Mouse (Mus musculus) ES-Bruce4 (cell line): ENCODE results near the gene Cyp4f40. TPM values are rescaled to one million over a fixed set of nuclear protein-coding genes. Genes with fewer than 3 reads are reported as not detected.
"Not testable (repeated sequence)": the region's sequence is repeated elsewhere in the genome, so short reads cannot be mapped to it uniquely, and the experiment has no call there.

Source experiments
- H3K27ac ChIP-seq: 2 replicates; pipeline ENCODE4 v1.5.1; 2012; ENCODE audit warnings: low read length, inconsistent platforms; ENCODE audit not compliant: insufficient read depth
- H3K27me3 ChIP-seq: 2 replicates; pipeline ENCODE4 v1.6.1; 2012; ENCODE audit warnings: mild to moderate bottlenecking, low read length, inconsistent platforms; ENCODE audit not compliant: control insufficient read depth, poor library complexity, insufficient read depth, severe bottlenecking
- H3K36me3 ChIP-seq: 2 replicates; pipeline ENCODE4 v1.6.1; 2012; ENCODE audit warnings: inconsistent platforms, mild to moderate bottlenecking, low read length, moderate library complexity; ENCODE audit not compliant: control insufficient read depth, poor library complexity, insufficient read depth, severe bottlenecking
- H3K4me1 ChIP-seq: one replicate; pipeline ENCODE4 v1.8.1; 2011; ENCODE audit warnings: low read length; ENCODE audit not compliant: control insufficient read depth, insufficient read depth
- H3K4me3 ChIP-seq: 2 replicates; pipeline ENCODE4 v1.5.1; 2011; ENCODE audit warnings: low read depth, mild to moderate bottlenecking, low read length
- H3K9ac ChIP-seq: 2 replicates; pipeline ENCODE4 v1.6.1; 2012; ENCODE audit warnings: low read depth, mild to moderate bottlenecking, inconsistent platforms; ENCODE audit not compliant: poor library complexity, severe bottlenecking
- H3K9me3 ChIP-seq: replicated peaks from 2 replicates; pipeline ENCODE4 v1.6.1; 2012; ENCODE audit warnings: mild to moderate bottlenecking, low read length, inconsistent platforms; ENCODE audit not compliant: control insufficient read depth, poor library complexity, insufficient read depth, severe bottlenecking
- CTCF ChIP-seq: IDR thresholded peaks from one replicate; pipeline ENCODE4 v1.8.1; 2011; ENCODE audit warnings: low read depth, low read length
- EP300 ChIP-seq: IDR thresholded peaks from 2 replicates; pipeline ENCODE4 v1.6.1; 2011; ENCODE audit warnings: low read depth, low read length; ENCODE audit not compliant: insufficient read depth
- POLR2A ChIP-seq: IDR thresholded peaks from one replicate; pipeline ENCODE4 v1.8.1; 2011; ENCODE audit warnings: low read length; ENCODE audit not compliant: insufficient read depth
- polyA plus RNA-seq: library from polyadenylated mRNA; stranded (reverse); fragments of >200 nt; gene quantifications from 2 replicates; pipeline ENCODE4 v1.2.4, GENCODE M21; 2011; ENCODE audit warnings: low read depth; ENCODE audit not compliant: missing spikeins, insufficient read depth, insufficient read length

The Cyp4f40 gene
- polyA plus RNA-seq, 1 experiment: not detected

DNA sequence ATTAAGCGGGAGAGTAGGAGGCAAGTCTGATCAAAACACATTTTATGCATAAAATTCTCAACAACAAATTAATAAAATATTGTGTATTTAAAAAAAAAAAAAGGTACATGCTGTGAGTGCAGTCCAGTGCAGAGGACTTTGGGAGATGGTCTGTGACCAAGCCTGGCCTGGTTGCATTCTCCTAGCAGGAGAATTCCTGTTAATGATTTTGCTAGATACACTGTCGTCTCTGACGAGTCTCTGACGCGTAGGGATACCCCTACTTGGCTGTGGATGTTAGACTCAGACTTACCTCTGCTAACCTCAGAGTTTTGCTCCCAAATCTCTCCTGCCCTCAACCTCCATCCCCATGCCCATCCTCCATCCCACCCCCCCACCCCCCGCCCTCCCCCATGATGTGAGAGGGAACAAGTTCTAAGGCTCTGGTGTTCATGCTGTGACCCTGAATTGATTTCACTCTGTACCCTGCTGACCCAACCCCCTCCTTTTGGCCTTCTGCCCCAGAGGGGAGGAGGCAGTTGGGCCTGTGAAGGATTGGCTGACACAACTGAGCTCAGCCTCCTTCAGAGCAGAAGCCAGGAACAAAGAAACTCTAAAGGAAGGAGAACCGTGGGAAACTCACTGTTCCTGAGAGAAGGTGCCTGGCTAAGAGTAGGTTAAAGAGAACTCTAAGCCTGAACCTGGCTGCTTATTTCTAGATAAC is 26.5 kb downstream of the Cyp4f40 start, which contains the start of gene Cyp4f15:
Cyp4f15 (plus strand) TSS at position 580 of the 703 bp plus-strand sequence.
- no peak within 1 kb of the TSS for H3K27ac ChIP-seq
- H3K4me1 ChIP-seq: no peaks in the 10 kb centered on the region
- H3K4me3 ChIP-seq: no peak within 1 kb of the TSS
- TF ChIP-seq POLR2A: no peak
- TF ChIP-seq EP300: no peak
- TF ChIP-seq CTCF: no peak
- no peak within 1 kb of the TSS for H3K9ac ChIP-seq
- H3K9me3 ChIP-seq: no peaks in the 10 kb centered on the region
- no peaks in the 10 kb centered on the region for H3K36me3 ChIP-seq
- no peaks in the 10 kb centered on the region for H3K27me3 ChIP-seq

DNA sequence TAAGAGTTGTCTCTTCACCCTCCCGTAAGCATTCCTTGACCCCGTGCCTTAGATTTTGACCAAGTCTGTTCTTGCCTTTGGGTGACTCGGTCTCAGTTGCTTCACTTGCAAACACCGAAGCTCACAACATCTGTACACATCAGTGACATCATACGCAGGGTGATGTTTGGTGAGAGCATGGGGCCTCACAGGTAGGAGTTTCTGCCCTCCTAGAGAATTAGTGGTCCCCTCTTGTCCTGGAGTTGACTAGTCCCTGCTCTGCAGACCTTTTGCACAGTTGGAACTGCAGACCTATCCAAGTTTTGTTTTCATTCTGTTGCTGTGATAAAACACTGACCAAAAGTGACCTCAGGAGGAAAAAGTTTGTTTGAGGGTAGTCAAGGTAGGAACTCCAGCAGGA is 28.0 kb downstream of the Cyp4f40 start:
- no peak overlapping the region for H3K27ac ChIP-seq
- H3K4me3 ChIP-seq: no peak overlapping the region
- H3K9me3 ChIP-seq: no peaks in the 10 kb centered on the region; the same call in 1 of the 2 replicates
- no peaks in the 10 kb centered on the region for H3K4me1 ChIP-seq
- no peaks in the 10 kb centered on the region for H3K27me3 ChIP-seq
- TF ChIP-seq EP300: no peak
- no peak for TF ChIP-seq CTCF
- no peak for TF ChIP-seq POLR2A
- H3K36me3 ChIP-seq: no peaks in the 10 kb centered on the region
- H3K9ac ChIP-seq: no peak overlapping the region

DNA sequence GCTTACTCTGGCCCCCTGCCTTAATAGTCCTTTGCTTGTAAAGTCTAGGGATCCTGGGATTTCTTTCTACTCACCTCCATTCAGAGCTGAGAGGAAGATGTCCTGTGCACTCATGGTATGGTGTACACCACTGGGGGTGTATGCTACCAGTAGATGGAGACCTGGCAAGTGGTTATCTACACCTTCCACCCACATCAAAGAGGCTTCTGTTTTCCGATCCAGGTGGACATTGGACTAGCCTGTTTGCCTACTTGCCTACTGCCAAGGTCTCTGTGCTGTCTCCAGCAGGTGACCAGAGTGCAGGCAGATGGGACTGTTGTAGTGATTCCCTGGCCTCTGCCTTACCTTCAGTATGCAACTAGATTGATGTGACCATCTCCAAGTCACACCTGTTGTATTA is 32.3 kb downstream of the Cyp4f40 start:
- H3K9ac ChIP-seq: no peak overlapping the region
- H3K9me3 ChIP-seq: no peaks in the 10 kb centered on the region; the same call in 1 of the 2 replicates
- no peak overlapping the region for H3K4me3 ChIP-seq
- H3K27me3 ChIP-seq: no peaks in the 10 kb centered on the region
- H3K4me1 ChIP-seq: no peaks in the 10 kb centered on the region
- H3K27ac ChIP-seq: no peak overlapping the region
- no peak for TF ChIP-seq CTCF
- no peak for TF ChIP-seq EP300
- H3K36me3 ChIP-seq: no peaks in the 10 kb centered on the region

DNA sequence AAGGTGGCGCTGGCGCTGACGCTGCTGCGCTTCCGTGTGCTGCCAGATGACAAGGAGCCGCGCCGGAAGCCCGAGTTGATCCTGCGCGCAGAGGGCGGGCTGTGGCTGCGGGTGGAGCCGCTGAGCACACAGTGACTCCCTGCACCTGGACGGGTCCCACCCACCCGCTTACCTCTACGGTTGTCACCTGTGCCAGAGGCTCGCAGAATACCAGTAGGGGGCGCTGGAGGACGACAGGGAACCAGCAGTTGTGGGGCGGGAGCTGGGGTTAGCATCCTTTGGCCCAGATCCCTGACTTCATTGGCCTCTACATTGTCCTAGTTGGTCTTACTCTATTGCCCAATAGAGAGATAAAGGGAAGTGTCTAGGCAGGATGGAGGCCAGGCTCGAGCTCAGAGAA is 44.1 kb downstream of the Cyp4f40 start:
- no peaks in the 10 kb centered on the region for H3K27me3 ChIP-seq
- no peak overlapping the region for H3K27ac ChIP-seq
- peaks cover 7% of the 10 kb centered on the region for H3K9me3 ChIP-seq
- no peaks in the 10 kb centered on the region for H3K36me3 ChIP-seq
- no peak overlapping the region for H3K9ac ChIP-seq
- H3K4me3 ChIP-seq: peak overlapping the region; percentile 56
- H3K4me1 ChIP-seq: no peaks in the 10 kb centered on the region
- TF ChIP-seq CTCF: peak; percentile 88
- no peak for TF ChIP-seq POLR2A
- 0 out of 2 replicates have a peak, but pooled peaks have one; percentile 46 for TF ChIP-seq EP300

- not testable (repeated sequence) for H3K9ac ChIP-seq, H3K36me3 ChIP-seq, H3K27me3 ChIP-seq, H3K27ac ChIP-seq, H3K4me1 ChIP-seq, H3K4me3 ChIP-seq
- H3K9me3 ChIP-seq: peaks cover 13% of the 10 kb centered on the region
These were observed 51.8 kb downstream of the Cyp4f40 start for GRCm38 (mm10) chr17:32710541-32710940.

DNA sequence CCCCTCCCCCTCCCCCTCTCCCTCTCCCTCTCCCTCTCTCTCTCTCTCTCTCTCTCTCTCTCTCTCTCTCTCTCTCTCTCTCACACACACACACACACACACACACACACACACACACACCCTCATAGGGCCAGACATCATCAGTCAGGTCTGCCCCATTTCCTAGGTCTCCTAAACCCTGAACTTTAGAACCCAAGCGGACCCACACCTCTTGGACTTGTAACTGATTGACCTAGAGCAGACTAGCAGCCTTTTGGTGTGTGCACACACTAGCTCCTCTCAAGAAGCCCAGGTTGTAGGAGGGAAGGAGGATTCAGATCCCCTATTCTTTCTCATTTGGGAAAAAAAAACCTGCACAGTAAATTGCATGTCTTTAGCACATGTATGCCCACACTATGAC is 63.5 kb downstream of the Cyp4f40 start:
- H3K4me3 ChIP-seq, H3K27ac ChIP-seq, H3K9ac ChIP-seq, H3K27me3 ChIP-seq, H3K4me1 ChIP-seq, H3K36me3 ChIP-seq: not testable (repeated sequence)
- H3K9me3 ChIP-seq: peaks cover 32% of the 10 kb centered on the region
